Mouse (Mus musculus) skeletal muscle tissue, adult 2 months (tissue): Measurements from ENCODE around the gene Gm9732.
"Not testable (repeated sequence)": the region's sequence is repeated elsewhere in the genome, so short reads cannot be mapped to it uniquely, and the experiment has no call there.

ENCODE experiments used
- DNase-seq: peaks from one replicate; pipeline ENCODE4 v3.0.0-alpha.2; 2012; ENCODE audit warnings: low read depth, low spot score

Gm9732 gene

GRCm38 (mm10) chr14:43274986-43275511 is at the start of gene Gm9732:
Gene Gm9732, plus strand, starts transcription at chr14:43275036.
- DNase-seq, result not testable (repeated sequence)

- not testable (repeated sequence) for DNase-seq
Observed at GRCm38 (mm10) chr14:43235204-43235603, 39.6 kb upstream of the Gm9732 start, which contains the start of gene Gm8122. Gene Gm8122, minus strand, starts transcription at chr14:43235304.

GRCm38 (mm10) chr14:43237769-43238168 is 37.1 kb upstream of the Gm9732 start:
- not testable (repeated sequence) for DNase-seq

GRCm38 (mm10) chr14:43249611-43250170 is 25.1 kb upstream of the Gm9732 start:
- DNase-seq, result not testable (repeated sequence)

- DNase-seq, result not testable (repeated sequence)
Observed at GRCm38 (mm10) chr14:43250549-43251253, 24.1 kb upstream of the Gm9732 start.

GRCm38 (mm10) chr14:43256511-43256910 is 18.3 kb upstream of the Gm9732 start:
- not testable (repeated sequence) for DNase-seq

GRCm38 (mm10) chr14:43258349-43258748 is 16.5 kb upstream of the Gm9732 start, which contains the start of gene Gm8126:
Gene Gm8126, plus strand, starts transcription at chr14:43258649.
- not testable (repeated sequence) for DNase-seq

GRCm38 (mm10) chr14:43263421-43263820 is 11.4 kb upstream of the Gm9732 start:
- DNase-seq, result not testable (repeated sequence)

- DNase-seq, result not testable (repeated sequence)
Observed at GRCm38 (mm10) chr14:43268521-43269084, 6.2 kb upstream of the Gm9732 start.

GRCm38 (mm10) chr14:43269211-43269610 is 5.6 kb upstream of the Gm9732 start:
- DNase-seq, result not testable (repeated sequence)

- DNase-seq, result not testable (repeated sequence)
Observed at GRCm38 (mm10) chr14:43273161-43273560, 1.7 kb upstream of the Gm9732 start.

GRCm38 (mm10) chr14:43275752-43276151 is 916 bp downstream of the Gm9732 start:
- DNase-seq, result not testable (repeated sequence)

- DNase-seq, result not testable (repeated sequence)
Observed at GRCm38 (mm10) chr14:43277468-43277867, 2.6 kb downstream of the Gm9732 start.

GRCm38 (mm10) chr14:43278146-43278545 is 3.3 kb downstream of the Gm9732 start:
- DNase-seq, result not testable (repeated sequence)

GRCm38 (mm10) chr14:43278681-43279080 is 3.8 kb downstream of the Gm9732 start:
- DNase-seq, result not testable (repeated sequence)

- DNase-seq, result not testable (repeated sequence)
Observed at GRCm38 (mm10) chr14:43293503-43293902, 18.7 kb downstream of the Gm9732 start, which contains the start of gene Gm8127. Gene Gm8127, minus strand, starts transcription at chr14:43293832.

- DNase-seq, result not testable (repeated sequence)
Observed at GRCm38 (mm10) chr14:43319516-43319915, 44.7 kb downstream of the Gm9732 start.

- not testable (repeated sequence) for DNase-seq
Observed at GRCm38 (mm10) chr14:43328603-43329002, 53.8 kb downstream of the Gm9732 start.

GRCm38 (mm10) chr14:43331362-43331880 is 56.6 kb downstream of the Gm9732 start:
- DNase-seq, result not testable (repeated sequence)

- not testable (repeated sequence) for DNase-seq
Observed at GRCm38 (mm10) chr14:43337646-43338045, 62.8 kb downstream of the Gm9732 start.

GRCm38 (mm10) chr14:43347711-43348110 is 72.9 kb downstream of the Gm9732 start, which contains the start of gene 1700001F09Rik:
Gene 1700001F09Rik, minus strand, starts transcription at chr14:43347811.
- DNase-seq, result not testable (repeated sequence)

GRCm38 (mm10) chr14:43352944-43353343 is 78.1 kb downstream of the Gm9732 start:
- not testable (repeated sequence) for DNase-seq
